Mouse (Mus musculus): Measurements from ENCODE around the gene Gsdma2.
"Not testable (repeated sequence)": the region's sequence is repeated elsewhere in the genome, so short reads cannot be mapped to it uniquely, and the experiment has no call there.

The Gsdma2 gene

GRCm38 (mm10) chr11:98646459-98646858 lies at the start of gene Gsdma2:
TSS of gene Gsdma2 (plus strand) at chr11:98646759.
- no peak for DNase-seq (ENCODE audit: low spot score)

GRCm38 (mm10) chr11:98597363-98597762 lies 49.2 kb upstream of the Gsdma2 start:
- DNase-seq (ENCODE audit: low spot score) = peak; percentile 52

GRCm38 (mm10) chr11:98597991-98598390 lies 48.6 kb upstream of the Gsdma2 start, which contains the start of gene Lrrc3c:
TSS of gene Lrrc3c (plus strand) at chr11:98598291.
- DNase-seq (ENCODE audit: low spot score) = no peak

- no peak for DNase-seq (ENCODE audit: low spot score)
These were observed 47.7 kb upstream of the Gsdma2 start for GRCm38 (mm10) chr11:98598851-98599290.

GRCm38 (mm10) chr11:98599291-98599690 lies 47.3 kb upstream of the Gsdma2 start:
- DNase-seq (ENCODE audit: low spot score) = no peak

GRCm38 (mm10) chr11:98602090-98602690 lies 44.4 kb upstream of the Gsdma2 start:
- DNase-seq (ENCODE audit: low spot score) = no peak

GRCm38 (mm10) chr11:98603953-98604352 lies 42.6 kb upstream of the Gsdma2 start:
- no peak for DNase-seq (ENCODE audit: low spot score)

- not testable (repeated sequence) for DNase-seq (ENCODE audit: low spot score)
These were observed 41.6 kb upstream of the Gsdma2 start for GRCm38 (mm10) chr11:98604911-98605310.

GRCm38 (mm10) chr11:98606763-98607162 lies 39.8 kb upstream of the Gsdma2 start:
- DNase-seq (ENCODE audit: low spot score) = no peak

GRCm38 (mm10) chr11:98620791-98621190 lies 25.8 kb upstream of the Gsdma2 start:
- no peak for DNase-seq (ENCODE audit: low spot score)

GRCm38 (mm10) chr11:98623981-98624380 lies 22.6 kb upstream of the Gsdma2 start:
- not testable (repeated sequence) for DNase-seq (ENCODE audit: low spot score)

- not testable (repeated sequence) for DNase-seq (ENCODE audit: low spot score)
These were observed 22.2 kb upstream of the Gsdma2 start for GRCm38 (mm10) chr11:98624381-98624780.

GRCm38 (mm10) chr11:98625611-98626410 lies 20.7 kb upstream of the Gsdma2 start, which contains the start of the genes Gm12355 and Gsdma3:
TSS of gene Gm12355 (minus strand) at chr11:98625661.
TSS of gene Gsdma3 (plus strand) at chr11:98626360.
- no peak for DNase-seq (ENCODE audit: low spot score)

- no peak for DNase-seq (ENCODE audit: low spot score)
These were observed 17.9 kb upstream of the Gsdma2 start for GRCm38 (mm10) chr11:98628706-98629105.

GRCm38 (mm10) chr11:98630646-98631045 lies 15.9 kb upstream of the Gsdma2 start:
- no peak for DNase-seq (ENCODE audit: low spot score)

GRCm38 (mm10) chr11:98635312-98635970 lies 11.1 kb upstream of the Gsdma2 start:
- DNase-seq (ENCODE audit: low spot score) = peak; percentile 8

- DNase-seq (ENCODE audit: low spot score) = no peak
These were observed 9.1 kb upstream of the Gsdma2 start for GRCm38 (mm10) chr11:98637501-98637900.

- DNase-seq (ENCODE audit: low spot score) = no peak
These were observed 6.5 kb upstream of the Gsdma2 start for GRCm38 (mm10) chr11:98640091-98640490.

- no peak for DNase-seq (ENCODE audit: low spot score)
These were observed 1.8 kb upstream of the Gsdma2 start for GRCm38 (mm10) chr11:98644757-98645156.

- no peak for DNase-seq (ENCODE audit: low spot score)
These were observed 613 bp upstream of the Gsdma2 start for GRCm38 (mm10) chr11:98645946-98646345.

- not testable (repeated sequence) for DNase-seq (ENCODE audit: low spot score)
These were observed 8.5 kb downstream of the Gsdma2 start for GRCm38 (mm10) chr11:98655076-98655475.

- no peak for DNase-seq (ENCODE audit: low spot score)
These were observed 14.0 kb downstream of the Gsdma2 start for GRCm38 (mm10) chr11:98660517-98660916.

GRCm38 (mm10) chr11:98664091-98664490 lies 17.5 kb downstream of the Gsdma2 start, which contains the start of gene Gsdma:
TSS of gene Gsdma (plus strand) at chr11:98664351.
- DNase-seq (ENCODE audit: low spot score) = no peak
